8 mouse cellular contexts compared by ENCODE assay signal in genomic region chr1:161875706-161876552, GRCm38 (mm10). TPM values are rescaled to one million over a fixed set of nuclear protein-coding genes. Genes with fewer than 3 reads are reported as not detected.
DNase-seq lines count a peak whose midpoint lies in the region; ATAC-seq and TF ChIP-seq lines count a peak whose summit lies in the region.

No protein-coding gene starts in this region.

- peak overlapping the region; percentile 94 for H3K4me3 ChIP-seq in heart, adult 2 months
- H3K4me3 ChIP-seq in hindbrain, embryonic 13.5 days, result peak overlapping the region; percentile 85
- peak overlapping the region; percentile 95 for H3K4me3 ChIP-seq in liver, adult 2 months (ENCODE audit: insufficient read depth, low read depth, low read length)
- H3K4me3 ChIP-seq in midbrain, embryonic 16.5 days (ENCODE audit: low read depth, low read length), result peak overlapping the region; percentile 91

- H3K4me1 ChIP-seq in heart, adult 2 months (ENCODE audit: control insufficient read depth, insufficient read depth, low read length), result peaks cover 2% of the 10 kb centered on the region; the same call in 1 of the 2 replicates
- H3K4me1 ChIP-seq in hindbrain, embryonic 13.5 days (replicated peaks), result peaks cover 29% of the 10 kb centered on the region
- H3K4me1 ChIP-seq in liver, adult 2 months (ENCODE audit: control insufficient read depth, insufficient read depth, low read length), result peaks cover 5% of the 10 kb centered on the region
- H3K4me1 ChIP-seq in midbrain, embryonic 16.5 days (ENCODE audit: control insufficient read depth, insufficient read depth, low read length), result peaks cover 33% of the 10 kb centered on the region

- 0 out of 2 replicates have a peak, but pooled peaks cover 3% of the 10 kb centered on the region for H3K36me3 ChIP-seq in heart, adult 2 months (ENCODE audit: control insufficient read depth, insufficient read depth, low read length)
- no peaks in the 10 kb centered on the region for H3K36me3 ChIP-seq in hindbrain, embryonic 13.5 days
- no peaks in the 10 kb centered on the region for H3K36me3 ChIP-seq in liver, adult 2 months (ENCODE audit: control insufficient read depth, insufficient read depth, low read length)
- no peaks in the 10 kb centered on the region for H3K36me3 ChIP-seq in midbrain, embryonic 16.5 days (ENCODE audit: control insufficient read depth, insufficient read depth, low read length)

- TF ChIP-seq POLR2A in heart, adult 2 months (IDR thresholded peaks at IDR 0.05; ENCODE audit: insufficient read depth, low read depth, low read length), result no peak
- TF ChIP-seq POLR2A in liver, adult 2 months (IDR thresholded peaks at IDR 0.05; ENCODE audit: extremely low read depth, insufficient read depth, low read length), result no peak

- intact Hi-C loops in heart, adult 2 months (cut with DNase I), result loop anchor here (5.0 kb wide), 3 partner anchors 91 to 1664 kb away; partner anchors contain the start of genes Cacybp, Mettl13 and Pigc
- intact Hi-C loops in heart, postnatal 36 days (cut with DNase I), result loop anchor here (2.0 to 5.0 kb wide), 2 partner anchors 93 to 671 kb away; partner anchors contain the start of genes Mettl13 and Pigc

- peak overlapping the region; percentile 92 for H3K27ac ChIP-seq in heart, adult 2 months
- peak overlapping the region; percentile 99 for H3K27ac ChIP-seq in hindbrain, embryonic 13.5 days
- peak overlapping the region; percentile 72 for H3K27ac ChIP-seq in liver, adult 2 months (replicated peaks; ENCODE audit: insufficient read depth, low read depth, low read length)
- H3K27ac ChIP-seq in midbrain, embryonic 16.5 days (ENCODE audit: low read length), result peak overlapping the region; percentile 98

- H3K9ac ChIP-seq in heart, adult 2 months (ENCODE audit: low read depth, low read length), result peak overlapping the region; percentile 89
- peak overlapping the region; percentile 92 for H3K9ac ChIP-seq in hindbrain, embryonic 13.5 days
- peak overlapping the region; percentile 90 for H3K9ac ChIP-seq in liver, adult 2 months (ENCODE audit: low read depth, low read length)
- H3K9ac ChIP-seq in midbrain, embryonic 16.5 days (ENCODE audit: low read depth, low read length), result peak overlapping the region; percentile 93

- no peak for TF ChIP-seq EP300 in heart, adult 2 months (IDR thresholded peaks at IDR 0.05; ENCODE audit: insufficient read depth, low read depth, low read length)

- peak overlapping the region; percentile 91 for H3K4me2 ChIP-seq in hindbrain, embryonic 13.5 days
- peak overlapping the region; percentile 95 for H3K4me2 ChIP-seq in midbrain, embryonic 16.5 days (ENCODE audit: low read length)

- WGBS in heart, adult 2 months, result 1% methylated on average over 34 of the region's 34 CpGs
- WGBS in hindbrain, embryonic 13.5 days, result under 1% methylated on average over 34 of the region's 34 CpGs
- 1% methylated on average over 34 of the region's 34 CpGs for WGBS in liver, adult 2 months
- under 1% methylated on average over 34 of the region's 34 CpGs for WGBS in midbrain, embryonic 16.5 days

- TF ChIP-seq CTCF in heart, adult 2 months (IDR thresholded peaks at IDR 0.05), result no peak
- TF ChIP-seq CTCF in liver, adult 2 months (IDR thresholded peaks at IDR 0.05; ENCODE audit: low read depth, low read length), result peak; percentile 19; the same call in 1 of the 2 replicates

- peak; percentile 69 for ATAC-seq in hindbrain, embryonic 13.5 days (ENCODE audit: low FRiP score)
- peak; percentile 58 for ATAC-seq in midbrain, embryonic 16.5 days

- H3K9me3 ChIP-seq in hindbrain, embryonic 13.5 days, result no peaks in the 10 kb centered on the region
- no peaks in the 10 kb centered on the region for H3K9me3 ChIP-seq in midbrain, embryonic 16.5 days (replicated peaks; ENCODE audit: control insufficient read depth, low read length, poor library complexity, severe bottlenecking)

- no peaks in the 10 kb centered on the region for H3K79me2 ChIP-seq in heart, adult 2 months (replicated peaks; ENCODE audit: control insufficient read depth, insufficient read depth, low read length)
- no peaks in the 10 kb centered on the region for H3K79me2 ChIP-seq in liver, adult 2 months (ENCODE audit: control insufficient read depth, insufficient read depth, low read length)

- DNase-seq in heart, adult 2 months, result no peak
- no peak for DNase-seq in heart, postnatal 36 days
- DNase-seq in CD4-positive, CD25-positive, alpha-beta regulatory T cell, adult 2 months (ENCODE audit: low read depth, low spot score), result peak; percentile 70
- peak; percentile 1 to 22 for DNase-seq in cerebellum, postnatal 4 days (ENCODE audit: low spot score in 2 of 2)
- peak; percentile 63 for DNase-seq in liver, adult 2 months (ENCODE audit: extremely low read depth, low read depth, low spot score)
- peak; percentile 2 to 7 for DNase-seq in urinary bladder, postnatal 36 days (ENCODE audit: low spot score in 2 of 2)

- H3K27me3 ChIP-seq in heart, adult 2 months (ENCODE audit: control insufficient read depth, insufficient read depth, low read length), result no peaks in the 10 kb centered on the region
- H3K27me3 ChIP-seq in hindbrain, embryonic 13.5 days, result no peaks in the 10 kb centered on the region
- no peaks in the 10 kb centered on the region for H3K27me3 ChIP-seq in liver, adult 2 months (ENCODE audit: control insufficient read depth, insufficient read depth, low read length)
- H3K27me3 ChIP-seq in midbrain, embryonic 16.5 days (ENCODE audit: control insufficient read depth, insufficient read depth, low read depth, low read length), result no peaks in the 10 kb centered on the region

RNA-seq across cellular contexts. Expression of gene Suco, which starts 0.6 kb away (rescaled TPM):
- 10 to 100 TPM; 13.8 to 15.1 TPM for total RNA-seq in heart, adult 2 months (2021)
- polyA plus RNA-seq in heart, adult 2 months (2012; rRNA removed), result 2.6 and 4.2 TPM in 2 replicates
- total RNA-seq in heart, postnatal 36 days (2021), result 10 to 100 TPM; 17.4 to 19.4 TPM
- 25.5 and 28.6 TPM in 2 replicates for polyA plus RNA-seq in hindbrain, embryonic 13.5 days (2015; fragmentation: Nextera tagmentation; extraction: Ambion mirVana)
- total RNA-seq in liver, adult 2 months (2014; rRNA removed), result 9.7 and 14.7 TPM in 2 replicates
- polyA plus RNA-seq in liver, adult 2 months (2012; rRNA removed), result 0.95 and 1.4 TPM in 2 replicates
- polyA plus RNA-seq in midbrain, embryonic 16.5 days (2015; fragmentation: Nextera tagmentation; extraction: Ambion mirVana), result 20.9 and 22.6 TPM in 2 replicates

Comparison
In these comparisons a context has a peak if more than half of its experiments do, and no peak if none do; other contexts are left out.
1. DNase-seq: peak in CD4-positive, CD25-positive, alpha-beta regulatory T cell, adult 2 months (single experiment), cerebellum, postnatal 4 days (2 of 2), liver, adult 2 months (single experiment) and urinary bladder, postnatal 36 days (2 of 2); none in heart, adult 2 months (0 of 2) and heart, postnatal 36 days (0 of 2).
2. Peak in every context shown above with its lines, with median percentiles within 50 percentile points of each other: H3K27ac ChIP-seq, H3K4me3 ChIP-seq and H3K9ac ChIP-seq.